Mouse (Mus musculus): Measurements from ENCODE around the gene Lrtm2.

DNA sequence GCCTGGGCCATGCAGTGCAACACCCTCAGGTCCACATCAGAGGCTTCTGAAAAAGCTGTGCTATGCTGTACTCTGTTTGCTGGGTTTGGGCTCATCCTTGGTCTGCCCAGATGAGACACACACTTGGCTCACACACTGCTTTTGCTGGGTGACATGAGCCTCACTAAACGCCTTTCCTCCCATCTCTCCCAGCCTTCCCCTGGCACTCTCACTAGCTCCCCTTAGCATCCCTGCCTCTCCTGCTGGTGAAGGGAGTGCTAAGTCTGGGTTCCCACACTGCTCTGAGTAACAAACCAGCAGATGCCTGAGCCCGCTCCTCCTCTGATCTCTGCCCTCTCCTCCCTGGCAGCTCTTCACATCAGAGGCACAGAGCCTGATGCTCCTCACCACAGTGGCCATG is 53.9 kb downstream of the Lrtm2 start:
- TF ChIP-seq GATA1 (IDR thresholded peaks at IDR 0.05; ENCODE audit: borderline replicate concordance, low read length) (no peak), FLI1 (IDR thresholded peaks at IDR 0.05; ENCODE audit: low read length) (no peak)
